Mouse (Mus musculus): ENCODE data around the gene Upk3b. TPM values are rescaled to one million over a fixed set of nuclear protein-coding genes. Genes with fewer than 3 reads are reported as not detected.
A peak's percentile ranks its signal among the peaks of the same experiment; 100 is the strongest.
"Not testable (repeated sequence)": the region's sequence is repeated elsewhere in the genome, so short reads cannot be mapped to it uniquely, and the experiment has no call there.

Gene Upk3b
- total RNA-seq, 2 experiments from 2014 or later: not detected

GRCm38 (mm10) chr5:136026859-136027258 is 11.4 kb upstream of the Upk3b start:
- DNase-seq (ENCODE audit: extremely low spot score in 1 of 2, low spot score in 2 of 2): no peak
- intact Hi-C loops (cut with DNase I): no loop called here

DNA sequence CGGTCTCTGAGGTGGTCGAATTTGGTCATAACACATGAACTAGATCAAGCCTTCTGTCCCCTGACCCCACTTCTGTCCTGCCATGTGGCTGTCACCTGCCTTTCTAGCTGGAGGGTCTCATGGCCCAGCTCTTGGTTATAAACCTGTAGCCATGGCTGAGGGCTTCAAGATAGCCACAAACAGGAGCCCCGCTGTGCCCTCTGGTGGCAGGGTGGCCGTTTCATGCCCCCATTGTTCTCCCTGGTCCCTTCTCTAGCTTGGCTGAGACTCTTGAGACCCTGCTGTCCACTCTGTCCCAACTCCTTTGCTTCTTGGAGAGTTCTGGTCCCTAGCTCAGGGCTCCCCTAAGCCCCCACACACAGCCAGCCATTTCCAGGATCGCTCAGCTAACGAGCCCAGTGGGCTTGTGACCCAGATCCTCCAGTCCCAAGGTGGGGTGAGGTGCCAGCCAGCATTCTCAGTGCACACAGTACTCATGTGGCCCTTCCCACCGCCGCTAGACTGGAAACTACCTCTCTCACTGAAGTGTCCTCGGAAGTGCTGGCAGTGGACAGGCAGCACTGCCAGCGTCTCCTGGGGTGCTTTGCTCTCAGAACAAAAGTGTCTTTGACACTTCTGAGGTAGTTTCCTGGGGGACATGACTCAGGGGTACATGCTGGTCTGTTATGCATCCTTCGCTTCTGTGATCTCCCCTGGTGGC is 10.5 kb upstream of the Upk3b start:
- no peak for DNase-seq (ENCODE audit: extremely low spot score in 1 of 2, low spot score in 2 of 2)
- intact Hi-C loops (cut with DNase I): no loop called here

- DNase-seq (ENCODE audit: extremely low spot score in 1 of 2, low spot score in 2 of 2): no peak
These were observed 3.4 kb upstream of the Upk3b start for GRCm38 (mm10) chr5:136034868-136035267.

DNA sequence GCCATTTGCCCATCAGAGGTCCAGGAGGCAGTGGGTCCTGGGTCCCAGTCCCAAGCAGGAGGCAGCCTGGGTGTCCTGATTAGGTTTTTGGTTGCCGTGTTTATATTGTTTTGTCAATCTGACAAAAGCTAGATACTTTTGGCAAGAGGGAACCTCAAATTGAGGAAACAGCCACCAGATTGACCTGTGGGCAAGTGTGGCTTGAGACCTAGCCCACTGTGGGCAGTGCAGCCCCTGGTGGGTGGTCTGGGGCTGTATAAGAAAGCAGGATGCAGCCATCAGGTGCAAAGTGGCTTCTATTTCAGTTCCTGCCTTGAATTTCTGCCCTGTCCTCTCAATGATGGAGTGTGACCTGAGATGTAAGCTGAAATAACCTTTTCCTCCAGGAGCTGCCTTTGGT is 3.0 kb upstream of the Upk3b start:
- no peak for DNase-seq (ENCODE audit: extremely low spot score in 1 of 2, low spot score in 2 of 2)
- intact Hi-C loops (cut with DNase I): no loop called here

More at GRCm38 (mm10) chr5:136034868-136035267, 3.4 kb upstream of the Upk3b start:
- intact Hi-C loops (cut with DNase I): no loop called here

DNA sequence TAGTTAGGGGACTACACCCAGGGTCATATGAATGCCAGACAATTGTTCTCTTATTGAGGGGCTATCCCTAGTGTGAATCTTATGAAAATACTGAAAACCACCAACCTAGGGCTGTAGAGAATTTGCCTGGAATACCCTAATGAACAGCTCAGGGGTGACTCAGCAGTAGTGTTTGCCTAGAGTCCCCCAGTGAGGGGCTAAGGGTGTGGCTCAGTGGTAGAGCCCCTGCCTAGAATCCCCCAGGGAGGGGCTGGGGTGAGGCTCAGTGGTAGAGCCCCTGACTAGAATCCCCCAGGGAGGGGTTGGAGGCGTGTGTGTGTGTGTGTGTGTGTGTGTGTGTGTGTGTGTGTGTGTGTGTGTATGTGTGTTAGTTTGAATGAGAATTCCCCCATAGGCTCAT is 1.6 kb upstream of the Upk3b start:
- no peak for DNase-seq (ENCODE audit: extremely low spot score in 1 of 2, low spot score in 2 of 2)
- intact Hi-C loops (cut with DNase I): no loop called here

DNA sequence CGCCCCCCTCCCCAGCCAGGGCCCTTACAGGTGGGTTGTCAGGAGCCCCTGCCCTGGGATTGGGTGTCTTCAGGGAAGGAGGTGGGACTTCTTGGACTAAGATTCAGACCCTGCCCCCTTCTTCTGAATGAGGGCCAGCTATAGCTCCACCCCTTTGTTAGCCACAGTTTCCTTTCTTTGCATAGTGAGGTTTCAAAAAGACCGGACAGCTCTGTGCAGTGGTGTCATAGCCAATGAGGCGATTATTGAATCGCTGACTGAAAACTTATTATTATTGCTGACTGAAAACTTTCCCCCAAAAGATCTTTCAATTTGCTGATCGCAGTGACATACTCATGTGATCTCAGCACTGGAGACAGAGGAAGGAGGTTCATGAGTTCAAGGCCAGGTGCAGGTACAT is 1.9 kb downstream of the Upk3b start:
- no peak for DNase-seq (ENCODE audit: extremely low spot score in 1 of 2, low spot score in 2 of 2)
- intact Hi-C loops (cut with DNase I): no loop called here

- DNase-seq (ENCODE audit: extremely low spot score in 1 of 2, low spot score in 2 of 2): no peak
- intact Hi-C loops (cut with DNase I): no loop called here
These were observed 3.0 kb downstream of the Upk3b start for GRCm38 (mm10) chr5:136041260-136041659.

DNA sequence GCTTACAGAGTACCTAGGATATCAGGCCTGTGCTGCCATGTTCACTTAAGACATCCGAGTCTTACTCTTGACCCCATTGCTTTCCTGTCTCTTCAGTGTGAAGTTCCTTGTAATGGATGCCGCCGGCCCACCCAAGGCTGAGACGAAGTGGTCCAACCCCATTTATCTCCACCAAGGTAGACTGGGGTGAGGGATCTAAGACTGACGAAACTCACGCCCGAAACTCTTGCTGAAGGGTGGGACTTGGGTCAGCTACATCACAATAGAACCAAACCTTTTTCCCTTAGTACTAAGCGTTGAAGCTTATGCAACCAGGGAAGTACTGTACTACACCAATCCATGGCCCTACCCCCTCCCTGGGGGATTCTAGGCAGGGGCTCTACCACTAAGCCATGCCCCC is 3.4 kb downstream of the Upk3b start:
- DNase-seq (ENCODE audit: extremely low spot score in 1 of 2, low spot score in 2 of 2): no peak
- intact Hi-C loops (cut with DNase I): no loop called here

DNA sequence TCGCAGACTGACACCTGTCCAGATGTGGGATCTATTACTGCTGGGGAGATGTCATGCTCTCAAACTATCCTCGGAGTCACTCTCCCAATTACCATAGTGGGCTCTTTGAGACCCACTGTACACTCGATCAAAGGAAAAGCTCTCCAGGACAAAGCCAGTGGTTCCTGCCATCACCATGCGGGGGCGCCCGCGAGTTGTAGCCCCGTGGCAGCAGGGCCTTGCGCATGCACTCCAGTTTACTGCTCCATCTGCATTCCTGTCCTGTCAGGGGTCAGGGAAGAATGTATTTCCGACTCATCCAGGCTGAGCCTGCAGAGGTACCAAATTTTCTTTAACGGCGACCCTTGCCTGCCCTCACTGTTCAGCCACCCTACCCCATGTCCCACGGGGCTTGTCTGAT is 6.6 kb downstream of the Upk3b start:
- intact Hi-C loops (cut with DNase I): no loop called here
- no peak for DNase-seq (ENCODE audit: extremely low spot score in 1 of 2, low spot score in 2 of 2)

DNA sequence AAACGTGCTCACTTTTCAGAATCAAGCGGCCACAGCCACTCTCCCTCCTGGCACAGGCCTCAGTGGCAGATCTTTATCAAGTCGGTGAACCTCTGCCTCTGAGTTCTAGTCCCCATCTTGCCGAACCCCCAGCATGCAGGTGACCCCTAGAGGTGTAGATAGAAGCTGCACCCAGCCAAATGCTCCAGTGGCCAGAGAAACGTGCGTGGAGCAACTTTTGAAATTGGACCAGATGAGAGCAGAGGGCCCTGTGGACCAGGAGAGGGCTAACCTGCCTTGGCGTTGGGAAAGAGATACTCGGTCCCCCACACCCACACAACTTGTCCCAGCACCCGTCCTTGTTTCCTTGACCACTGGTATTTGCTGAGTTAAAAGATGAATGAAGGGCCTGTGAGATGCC is 7.1 kb downstream of the Upk3b start:
- DNase-seq (ENCODE audit: extremely low spot score in 1 of 2, low spot score in 2 of 2): no peak
- intact Hi-C loops (cut with DNase I): no loop called here

DNA sequence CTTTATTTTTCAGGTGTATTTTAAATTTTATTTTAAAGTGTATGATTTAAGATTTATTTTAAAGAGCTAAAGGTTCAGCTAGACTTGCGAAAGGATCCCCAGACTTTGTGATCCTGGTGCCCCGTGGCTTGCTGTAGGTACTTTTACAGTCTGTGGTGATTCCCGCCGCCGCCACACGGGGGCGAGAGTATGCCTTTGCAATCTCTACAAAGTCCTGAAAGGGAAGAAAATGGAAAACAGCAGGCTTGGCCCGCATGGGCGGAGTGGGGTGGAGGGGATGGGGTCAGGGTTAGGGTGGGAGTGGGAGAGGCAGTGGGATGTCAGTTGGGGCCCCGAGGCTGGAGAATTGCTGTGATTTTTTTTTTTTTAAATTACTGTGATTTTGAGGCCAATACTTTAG is 7.7 kb downstream of the Upk3b start:
- DNase-seq (ENCODE audit: extremely low spot score in 1 of 2, low spot score in 2 of 2): peak; percentile 71 to 85
- intact Hi-C loops (cut with DNase I): no loop called here

GRCm38 (mm10) chr5:136048541-136048940 is 10.2 kb downstream of the Upk3b start:
- intact Hi-C loops (cut with DNase I); DNase-seq (ENCODE audit: extremely low spot score in 1 of 2, low spot score in 2 of 2): not testable (repeated sequence)

DNA sequence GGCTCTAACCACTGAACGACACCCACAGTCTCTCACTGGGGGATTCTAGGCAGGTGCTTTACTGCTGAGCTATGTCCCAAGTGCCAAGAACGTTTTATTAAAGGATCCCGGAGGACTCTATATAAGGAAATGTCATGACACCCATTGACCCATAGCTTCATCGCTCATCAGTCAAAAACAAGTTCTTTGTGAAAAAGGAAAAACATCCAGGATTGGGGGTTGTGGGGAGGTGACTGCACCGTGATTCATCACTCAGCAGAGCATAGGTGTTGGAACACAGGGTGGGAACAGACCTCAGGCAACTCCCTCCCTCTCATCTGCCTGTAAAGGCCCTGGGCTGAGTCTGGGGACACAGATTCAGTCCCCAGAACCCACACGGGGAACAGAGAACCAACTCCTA is 11.6 kb downstream of the Upk3b start:
- intact Hi-C loops (cut with DNase I): loop anchor here (10.0 kb wide), 1 partner anchor 155 kb away; no protein-coding TSS in a partner anchor

GRCm38 (mm10) chr5:136051231-136052085 is 13.2 kb downstream of the Upk3b start:
- DNase-seq (ENCODE audit: extremely low spot score in 1 of 2, low spot score in 2 of 2): no peak
- intact Hi-C loops (cut with DNase I): loop anchor here (10.0 kb wide), 1 partner anchor 157 kb away; no protein-coding TSS in a partner anchor

More for the DNA sequence above, 11.6 kb downstream of the Upk3b start:
- DNase-seq (ENCODE audit: extremely low spot score in 1 of 2, low spot score in 2 of 2): no peak

DNA sequence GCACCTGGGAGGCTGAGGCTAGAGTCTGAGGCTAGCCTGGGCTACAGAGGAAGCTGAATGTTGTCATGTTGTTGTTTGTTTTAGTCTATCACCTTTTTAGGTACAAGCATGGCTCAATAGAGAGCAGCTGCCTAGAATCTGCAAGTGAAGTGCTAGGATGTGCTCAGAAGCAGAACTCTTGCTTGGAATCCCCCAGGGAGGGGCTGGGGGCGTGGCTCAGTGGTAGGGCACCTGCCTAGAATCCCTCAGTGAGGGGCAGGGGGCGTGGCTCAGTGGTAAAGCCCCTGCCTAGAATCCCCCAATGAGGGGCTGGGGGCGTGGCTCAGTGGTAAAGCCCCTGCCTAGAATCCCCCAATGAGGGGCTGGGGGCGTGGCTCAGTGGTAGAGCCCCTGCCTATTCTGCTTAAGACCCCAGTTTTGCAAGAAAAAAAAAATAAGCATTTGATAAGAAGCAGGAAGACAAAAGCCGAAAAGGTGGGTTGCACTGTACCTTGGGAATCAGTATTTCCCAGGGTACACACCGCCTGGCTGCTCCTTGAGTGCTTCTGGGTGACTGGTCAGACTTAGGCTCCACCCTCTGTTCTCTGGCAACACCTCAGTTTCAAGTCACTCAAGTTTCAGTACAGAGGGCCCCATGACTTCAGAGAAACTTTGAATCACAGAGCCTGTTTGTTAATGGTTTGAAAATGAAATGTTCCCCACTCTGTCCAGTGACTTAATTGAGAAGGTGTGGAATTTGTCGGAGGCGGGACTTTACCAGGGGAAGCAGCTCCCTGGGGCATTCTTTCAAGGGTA is 14.8 kb downstream of the Upk3b start:
- DNase-seq (ENCODE audit: extremely low spot score in 1 of 2, low spot score in 2 of 2): no peak
- intact Hi-C loops (cut with DNase I): loop anchor here (10.0 kb wide), 1 partner anchor 158 kb away; no protein-coding TSS in a partner anchor

DNA sequence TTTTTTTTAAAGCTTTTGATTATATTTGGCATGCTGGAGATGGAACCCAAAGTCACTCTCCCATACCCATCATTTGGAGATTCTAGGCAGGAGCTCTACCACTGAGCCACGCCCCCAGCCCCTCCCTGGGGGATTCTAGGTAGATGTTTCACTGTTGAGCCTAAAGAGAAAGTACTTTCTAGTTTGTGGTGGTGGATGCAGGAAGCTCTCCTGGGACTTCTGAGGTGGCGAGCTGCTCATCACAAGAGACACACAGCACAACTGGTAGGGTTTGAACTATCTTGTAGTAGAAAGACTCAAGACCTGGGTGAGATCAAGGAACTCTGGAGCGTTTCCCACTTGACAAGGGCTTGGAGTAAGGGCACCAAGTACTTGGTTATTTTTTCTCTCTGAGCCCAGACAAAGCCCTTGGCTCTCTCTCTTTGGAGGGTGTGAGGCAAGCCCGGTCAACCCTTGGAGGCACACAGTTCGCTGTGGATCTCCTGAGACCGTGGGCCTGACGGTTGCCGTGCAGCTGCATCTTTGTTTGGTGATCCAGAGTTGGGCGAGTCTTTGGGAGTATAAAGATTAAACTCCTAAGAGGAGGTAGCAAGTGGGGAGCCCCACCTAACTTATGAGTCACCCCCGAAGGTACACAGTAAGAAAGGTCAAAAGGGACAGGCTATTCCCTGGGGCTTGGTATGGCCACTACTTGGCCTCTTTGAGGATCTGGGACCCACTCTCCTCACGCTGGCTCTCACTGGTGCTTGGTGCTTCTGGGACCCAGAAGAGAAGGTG is 16.2 kb downstream of the Upk3b start, which contains the start of gene Upk3bl:
Gene Upk3bl, plus strand, starts transcription at position 192 of the 777 bp plus-strand sequence.
- intact Hi-C loops (cut with DNase I): loop anchor here (10.0 kb wide), 1 partner anchor 160 kb away; no protein-coding TSS in a partner anchor
- DNase-seq (ENCODE audit: extremely low spot score in 1 of 2, low spot score in 2 of 2): no peak

DNA sequence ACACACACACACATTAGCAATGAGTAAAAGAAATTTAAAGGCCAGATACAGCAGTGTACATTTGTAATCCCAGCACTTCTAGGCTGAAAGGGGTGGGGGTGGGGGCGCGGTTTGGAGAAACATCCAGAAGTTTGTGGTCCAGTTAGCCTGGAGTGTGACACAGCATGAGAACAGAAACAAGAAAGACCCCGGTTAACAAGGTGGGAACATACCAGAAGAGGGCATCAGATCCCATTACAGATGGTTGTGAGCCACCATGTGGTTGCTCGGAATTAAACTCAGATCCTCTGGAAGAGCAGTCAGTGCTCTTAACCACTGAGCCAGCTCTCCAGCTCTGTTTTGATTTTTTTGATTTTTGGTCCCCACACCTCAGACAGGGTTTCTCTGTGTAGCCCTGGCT is 17.8 kb downstream of the Upk3b start:
- no peak for DNase-seq (ENCODE audit: extremely low spot score in 1 of 2, low spot score in 2 of 2)
- intact Hi-C loops (cut with DNase I): loop anchor here (10.0 kb wide), 1 partner anchor 161 kb away; no protein-coding TSS in a partner anchor

DNA sequence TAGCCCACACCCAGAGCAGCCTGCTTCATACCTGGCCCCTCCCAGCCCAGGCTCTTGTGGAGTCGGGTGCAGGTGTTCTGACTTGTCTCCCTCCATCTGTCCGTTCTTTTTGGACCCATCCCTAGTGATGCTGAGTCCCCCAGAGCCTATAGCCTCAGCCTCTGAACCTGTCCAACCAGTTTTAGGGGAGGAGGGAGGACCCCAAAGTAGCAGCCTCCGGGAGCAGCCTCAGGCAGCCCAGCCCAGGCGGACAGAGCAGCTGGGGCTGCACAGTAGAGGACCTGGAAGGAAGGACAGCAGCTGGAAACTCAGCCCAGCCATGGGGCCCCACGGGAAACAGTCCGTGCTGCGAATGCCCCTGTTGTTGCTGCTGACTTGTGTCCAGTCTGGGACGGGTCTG is 18.8 kb downstream of the Upk3b start:
- DNase-seq (ENCODE audit: extremely low spot score in 1 of 2, low spot score in 2 of 2): no peak
- intact Hi-C loops (cut with DNase I): loop anchor here (10.0 kb wide), 1 partner anchor 162 kb away; no protein-coding TSS in a partner anchor

All from left cerebral cortex, postnatal 10 days (tissue).